Mouse (Mus musculus) B cell, adult (primary cell): ENCODE measurements around the gene Ddx46. TPM values are rescaled to one million over a fixed set of nuclear protein-coding genes. Genes with fewer than 3 reads are reported as not detected.

Source experiments
- total RNA-seq: library from RNA; stranded (reverse); gene quantifications from 4 replicates; pipeline ENCODE4 v1.2.4, GENCODE M21; 2023; ENCODE audit not compliant: inconsistent age

Gene Ddx46
- total RNA-seq: 100 to 113 TPM (median 107 TPM) in 4 replicates

GRCm38 (mm10) chr13:55634639-55635127, at the start of gene Ddx46:
Gene Ddx46, plus strand, starts transcription at chr13:55635027.

GRCm38 (mm10) chr13:55599566-55600540, 35.0 kb upstream of the Ddx46 start, which contains the start of gene B4galt7:
Gene B4galt7, plus strand, starts transcription at chr13:55599896.

GRCm38 (mm10) chr13:55622649-55623541, 11.9 kb upstream of the Ddx46 start, which contains the start of gene Caml:
Gene Caml, plus strand, starts transcription at chr13:55623005.

GRCm38 (mm10) chr13:55692535-55693242, 57.9 kb downstream of the Ddx46 start, which contains the start of gene B230219D22Rik:
Gene B230219D22Rik, plus strand, starts transcription at chr13:55693124.

GRCm38 (mm10) chr13:55714501-55715166, 79.8 kb downstream of the Ddx46 start, which contains the start of gene Txndc15:
Gene Txndc15, plus strand, starts transcription at chr13:55714650.

GRCm38 (mm10) chr13:55727120-55727838, 92.5 kb downstream of the Ddx46 start, which contains the start of gene Pcbd2:
Gene Pcbd2, plus strand, starts transcription at chr13:55727368.

Other genes starting within 250 kb of the Ddx46 start
- gene Slc34a1, start 236.8 kb upstream of the Ddx46 start, total RNA-seq: 0.15 to 0.63 TPM (median 0.37 TPM) in 4 replicates
- not detected in 4 replicates for gene Pfn3, start 219.8 kb upstream of the Ddx46 start, total RNA-seq
- gene F12, start 208.2 kb upstream of the Ddx46 start, total RNA-seq: 1.6 to 3.1 TPM (median 1.8 TPM) in 4 replicates
- 461 to 500 TPM (median 466 TPM) in 4 replicates for gene Grk6, start 190.0 kb upstream of the Ddx46 start, total RNA-seq
- gene Prr7, start 170.8 kb upstream of the Ddx46 start, total RNA-seq: 32.8 to 35.9 TPM (median 35.6 TPM) in 4 replicates
- 0.29 to 0.61 TPM (median 0.48 TPM) in 3 of 4 replicates, not detected in the other for gene Dbn1, start 146.9 kb upstream of the Ddx46 start, total RNA-seq
- gene Pdlim7, start 121.4 kb upstream of the Ddx46 start, total RNA-seq: 23.1 to 32.2 TPM (median 27.2 TPM) in 4 replicates
- gene Dok3, start 105.7 kb upstream of the Ddx46 start, total RNA-seq: 312 to 332 TPM (median 327 TPM) in 4 replicates
- 135 to 156 TPM (median 143 TPM) in 4 replicates for gene Ddx41, start 98.4 kb upstream of the Ddx46 start, total RNA-seq
- gene Fam193b, start 63.9 kb upstream of the Ddx46 start, total RNA-seq: 144 to 171 TPM (median 151 TPM) in 4 replicates
- gene Tmed9, start 61.3 kb upstream of the Ddx46 start, total RNA-seq: 83.2 to 101 TPM (median 86.8 TPM) in 4 replicates
- gene B4galt7, start 35.1 kb upstream of the Ddx46 start, total RNA-seq: 22.5 to 24.4 TPM (median 23.2 TPM) in 4 replicates
- gene Caml, start 12.0 kb upstream of the Ddx46 start, total RNA-seq: 17.3 to 18.7 TPM (median 17.5 TPM) in 4 replicates
- 20.4 to 23.3 TPM (median 21.8 TPM) in 4 replicates for gene B230219D22Rik, start 58.1 kb downstream of the Ddx46 start, total RNA-seq
- gene Txndc15, start 79.6 kb downstream of the Ddx46 start, total RNA-seq: 12.4 to 14.4 TPM (median 13.3 TPM) in 4 replicates
- gene Pcbd2, start 92.3 kb downstream of the Ddx46 start, total RNA-seq: 27.7 to 36.6 TPM (median 31.0 TPM) in 4 replicates
- not detected in 4 replicates for gene Catsper3, start 149.5 kb downstream of the Ddx46 start, total RNA-seq
- gene Pitx1, start 201.2 kb downstream of the Ddx46 start, total RNA-seq: not detected in 4 replicates